Mouse (Mus musculus): ENCODE results near the gene Dazap1. TPM values are rescaled to one million over a fixed set of nuclear protein-coding genes. Genes with fewer than 3 reads are reported as not detected.
A peak's percentile ranks its signal among the peaks of the same experiment; 100 is the strongest.

The Dazap1 gene
- polyA plus RNA-seq, 1 experiment, result 51.6 TPM

- Histone ChIP-seq H3K4me1 (ENCODE audit: control insufficient read depth, insufficient read depth, insufficient read length, low read length) (peaks cover 3% of the 10 kb centered on the region; the same call in 1 of the 2 replicates), H3K4me3 (ENCODE audit: insufficient read depth, low read depth, low read length) (no peak overlapping the region), H3K27ac (replicated peaks; ENCODE audit: low read depth, low read length) (no peak overlapping the region)
These were observed 63.8 kb downstream of the Dazap1 start for GRCm38 (mm10) chr10:80325045-80325444.

DNA sequence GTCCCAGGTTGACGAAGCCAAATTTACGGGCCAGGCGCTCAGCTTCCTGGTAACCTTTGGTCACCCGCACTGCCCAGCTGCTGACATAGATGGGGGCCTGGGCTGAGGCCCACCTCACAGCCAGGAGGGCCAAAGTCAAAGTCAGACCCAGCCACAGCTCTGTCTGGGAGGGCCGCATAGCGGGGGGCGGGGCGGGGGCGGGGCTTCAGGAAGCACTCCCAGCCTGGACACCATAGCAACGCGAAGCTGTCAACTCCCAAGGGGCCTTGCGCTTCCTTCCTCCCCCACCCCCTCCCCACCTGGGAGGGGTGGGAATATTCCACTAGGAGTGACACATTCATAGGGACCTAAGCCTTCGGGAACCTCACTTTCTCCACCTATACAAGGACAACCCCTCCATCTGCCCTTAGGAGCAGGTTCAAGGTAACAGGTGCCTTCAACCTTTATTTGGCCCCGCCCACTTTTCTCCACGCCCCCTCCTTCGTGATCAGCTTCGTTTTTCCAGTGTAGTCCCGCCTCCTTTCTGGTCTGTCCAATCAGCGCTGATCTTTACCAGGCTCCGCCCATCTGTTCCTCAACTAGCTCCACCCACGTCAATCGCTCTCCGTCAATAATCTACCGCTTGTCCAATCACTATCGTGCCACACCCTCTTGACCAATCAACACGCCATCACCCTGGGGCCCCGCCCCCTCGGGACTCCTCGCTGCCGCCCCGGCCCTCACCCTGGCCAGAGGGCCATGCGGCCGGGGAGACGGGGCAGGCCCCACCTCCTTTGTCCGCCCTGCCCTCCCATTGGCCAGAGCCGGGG is 68.2 kb downstream of the Dazap1 start, which contains the start of the genes Pcsk4 and Reep6:
Pcsk4 (minus strand) TSS at position 226 of the 809 bp plus-strand sequence.
Reep6 (plus strand) TSS at position 681 of the 809 bp plus-strand sequence.
- H3K4me3 ChIP-seq (ENCODE audit: insufficient read depth, low read depth, low read length), result peak within 1 kb of the TSS; percentile 55
- no peak within 1 kb of the TSS for H3K27ac ChIP-seq (replicated peaks; ENCODE audit: low read depth, low read length)
- H3K4me1 ChIP-seq (ENCODE audit: control insufficient read depth, insufficient read depth, insufficient read length, low read length), result peaks cover 3% of the 10 kb centered on the region

GRCm38 (mm10) chr10:80330084-80330483 is 68.8 kb downstream of the Dazap1 start:
- peaks cover 3% of the 10 kb centered on the region for H3K4me1 ChIP-seq (ENCODE audit: control insufficient read depth, insufficient read depth, insufficient read length, low read length)
- no peak overlapping the region for H3K27ac ChIP-seq (replicated peaks; ENCODE audit: low read depth, low read length)
- peak overlapping the region; percentile 55 for H3K4me3 ChIP-seq (ENCODE audit: insufficient read depth, low read depth, low read length)

- Histone ChIP-seq H3K4me3 (ENCODE audit: insufficient read depth, low read depth, low read length) (no peak overlapping the region), H3K27ac (replicated peaks; ENCODE audit: low read depth, low read length) (no peak overlapping the region), H3K4me1 (ENCODE audit: control insufficient read depth, insufficient read depth, insufficient read length, low read length) (peaks cover 3% of the 10 kb centered on the region)
These were observed 69.6 kb downstream of the Dazap1 start for GRCm38 (mm10) chr10:80330888-80331287.

DNA sequence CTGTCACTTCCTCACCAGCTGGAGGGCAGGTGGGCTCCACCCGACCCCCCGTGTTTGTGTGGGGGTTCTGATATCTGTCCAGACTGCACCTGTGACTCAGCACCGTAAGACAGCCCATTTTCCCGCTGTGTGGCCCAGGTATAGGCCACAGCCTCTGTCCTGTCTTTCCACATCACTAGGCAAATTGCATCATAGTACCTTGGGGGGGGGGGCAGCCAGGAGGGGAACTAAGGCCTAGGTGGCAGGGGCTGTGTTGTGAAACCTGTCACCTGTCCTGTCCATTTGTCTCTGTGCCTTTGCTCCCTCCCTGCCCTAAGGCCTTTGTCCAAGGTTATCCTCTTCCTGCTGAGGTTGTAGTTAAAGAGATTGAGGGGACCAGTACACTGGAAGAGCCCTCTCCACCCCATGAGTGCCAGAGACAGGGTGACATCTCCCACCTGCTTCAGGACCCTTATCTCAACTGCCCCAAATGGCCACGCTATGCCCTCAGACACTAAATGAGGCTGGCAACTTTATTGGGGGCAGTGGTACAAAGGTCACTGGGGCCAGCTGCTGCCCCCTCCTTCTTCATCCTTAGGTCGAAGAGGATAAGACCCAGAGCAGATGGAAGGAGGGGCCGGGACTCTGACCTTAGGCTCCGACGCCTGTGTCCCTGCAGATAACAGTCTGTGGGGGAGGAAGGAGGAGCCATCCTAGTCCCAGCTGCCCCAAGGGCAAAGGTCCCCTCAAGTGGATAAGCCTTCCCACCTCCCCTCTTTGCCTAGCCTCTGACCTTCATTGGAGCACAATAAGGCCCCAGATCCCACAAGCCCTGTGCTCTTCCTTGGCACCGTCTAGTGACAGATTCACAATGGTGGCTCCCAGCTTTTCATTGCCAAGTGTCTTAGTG is 70.6 kb downstream of the Dazap1 start:
- H3K4me3 ChIP-seq (ENCODE audit: insufficient read depth, low read depth, low read length), result no peak overlapping the region
- no peak overlapping the region for H3K27ac ChIP-seq (replicated peaks; ENCODE audit: low read depth, low read length)
- H3K4me1 ChIP-seq (ENCODE audit: control insufficient read depth, insufficient read depth, insufficient read length, low read length), result peaks cover 3% of the 10 kb centered on the region

GRCm38 (mm10) chr10:80332525-80332989 is 71.3 kb downstream of the Dazap1 start:
- H3K27ac ChIP-seq (replicated peaks; ENCODE audit: low read depth, low read length), result no peak overlapping the region; the same call in 1 of the 2 replicates
- peaks cover 3% of the 10 kb centered on the region for H3K4me1 ChIP-seq (ENCODE audit: control insufficient read depth, insufficient read depth, insufficient read length, low read length)
- H3K4me3 ChIP-seq (ENCODE audit: insufficient read depth, low read depth, low read length), result no peak overlapping the region

- Histone ChIP-seq H3K4me3 (ENCODE audit: insufficient read depth, low read depth, low read length) (no peak overlapping the region), H3K4me1 (ENCODE audit: control insufficient read depth, insufficient read depth, insufficient read length, low read length) (peaks cover 3% of the 10 kb centered on the region; the same call in 1 of the 2 replicates), H3K27ac (replicated peaks; ENCODE audit: low read depth, low read length) (no peak overlapping the region)
These were observed 75.0 kb downstream of the Dazap1 start for GRCm38 (mm10) chr10:80336263-80336662.

Other genes with a start within 250 kb of the Dazap1 start
- gene Arhgap45, start 244.8 kb upstream of the Dazap1 start, polyA plus RNA-seq (2012; ENCODE audit: insufficient read depth, insufficient read length, missing spikeins), result 1.8 and 2.6 TPM in 2 replicates
- gene Polr2e, start 221.7 kb upstream of the Dazap1 start, polyA plus RNA-seq (2012; ENCODE audit: insufficient read depth, insufficient read length, missing spikeins), result 78.3 and 85.8 TPM in 2 replicates
- 2,282 and 3,621 TPM in 2 replicates for gene Gpx4, start 214.3 kb upstream of the Dazap1 start, polyA plus RNA-seq (2012; ENCODE audit: insufficient read depth, insufficient read length, missing spikeins)
- 14.3 and 16.2 TPM in 2 replicates for gene Sbno2, start 155.9 kb upstream of the Dazap1 start, polyA plus RNA-seq (2012; ENCODE audit: insufficient read depth, insufficient read length, missing spikeins)
- gene Stk11, start 145.7 kb upstream of the Dazap1 start, polyA plus RNA-seq (2012; ENCODE audit: insufficient read depth, insufficient read length, missing spikeins), result 113 and 121 TPM in 2 replicates
- gene Atp5d, start 122.9 kb upstream of the Dazap1 start, polyA plus RNA-seq (2012; ENCODE audit: insufficient read depth, insufficient read length, missing spikeins), result 1,146 and 1,395 TPM in 2 replicates
- 1.1 and 1.5 TPM in 2 replicates for gene Cbarp, start 120.7 kb upstream of the Dazap1 start, polyA plus RNA-seq (2012; ENCODE audit: insufficient read depth, insufficient read length, missing spikeins)
- gene Midn, start 113.2 kb upstream of the Dazap1 start, polyA plus RNA-seq (2012; ENCODE audit: insufficient read depth, insufficient read length, missing spikeins), result 25.5 and 31.6 TPM in 2 replicates
- gene Cirbp, start 95.5 kb upstream of the Dazap1 start, polyA plus RNA-seq (2012; ENCODE audit: insufficient read depth, insufficient read length, missing spikeins), result 15.1 and 27.5 TPM in 2 replicates
- gene 1600002K03Rik, start 88.5 kb upstream of the Dazap1 start, polyA plus RNA-seq (2012; ENCODE audit: insufficient read depth, insufficient read length, missing spikeins), result 10.9 and 14.9 TPM in 2 replicates
- 1.0 and 1.1 TPM in 2 replicates for gene Efna2, start 82.0 kb upstream of the Dazap1 start, polyA plus RNA-seq (2012; ENCODE audit: insufficient read depth, insufficient read length, missing spikeins)
- 9.7 and 11.1 TPM in 2 replicates for gene Mum1, start 35.1 kb upstream of the Dazap1 start, polyA plus RNA-seq (2012; ENCODE audit: insufficient read depth, insufficient read length, missing spikeins)
- 732 and 1,152 TPM in 2 replicates for gene Ndufs7, start 12.4 kb upstream of the Dazap1 start, polyA plus RNA-seq (2012; ENCODE audit: insufficient read depth, insufficient read length, missing spikeins)
- gene Gamt, start 474 bp upstream of the Dazap1 start, polyA plus RNA-seq (2012; ENCODE audit: insufficient read depth, insufficient read length, missing spikeins), result 10.5 and 17.8 TPM in 2 replicates
- 1,089 and 1,107 TPM in 2 replicates for gene Rps15, start 31.0 kb downstream of the Dazap1 start, polyA plus RNA-seq (2012; ENCODE audit: insufficient read depth, insufficient read length, missing spikeins)
- gene Apc2, start 34.5 kb downstream of the Dazap1 start, polyA plus RNA-seq (2012; ENCODE audit: insufficient read depth, insufficient read length, missing spikeins), result 0.38 TPM in 1 of 2 replicates, not detected in the other
- 24.3 and 25.7 TPM in 2 replicates for gene 2310011J03Rik, start 59.1 kb downstream of the Dazap1 start, polyA plus RNA-seq (2012; ENCODE audit: insufficient read depth, insufficient read length, missing spikeins)
- gene Pcsk4, start 68.0 kb downstream of the Dazap1 start, polyA plus RNA-seq (2012; ENCODE audit: insufficient read depth, insufficient read length, missing spikeins), result 4.3 and 7.8 TPM in 2 replicates
- 15.7 and 17.7 TPM in 2 replicates for gene Reep6, start 68.5 kb downstream of the Dazap1 start, polyA plus RNA-seq (2012; ENCODE audit: insufficient read depth, insufficient read length, missing spikeins)
- gene Adamtsl5, start 86.9 kb downstream of the Dazap1 start, polyA plus RNA-seq (2012; ENCODE audit: insufficient read depth, insufficient read length, missing spikeins), result 2.9 and 4.2 TPM in 2 replicates
- not detected in 2 replicates for gene Plk5, start 95.0 kb downstream of the Dazap1 start, polyA plus RNA-seq (2012; ENCODE audit: insufficient read depth, insufficient read length, missing spikeins)
- 3.3 and 3.7 TPM in 2 replicates for gene Mex3d, start 126.2 kb downstream of the Dazap1 start, polyA plus RNA-seq (2012; ENCODE audit: insufficient read depth, insufficient read length, missing spikeins)
- 79.3 and 90.4 TPM in 2 replicates for gene Mbd3, start 138.1 kb downstream of the Dazap1 start, polyA plus RNA-seq (2012; ENCODE audit: insufficient read depth, insufficient read length, missing spikeins)
- 2,528 and 2,993 TPM in 2 replicates for gene Uqcr11, start 145.3 kb downstream of the Dazap1 start, polyA plus RNA-seq (2012; ENCODE audit: insufficient read depth, insufficient read length, missing spikeins)
- gene Tcf3, start 172.2 kb downstream of the Dazap1 start, polyA plus RNA-seq (2012; ENCODE audit: insufficient read depth, insufficient read length, missing spikeins), result 11.4 and 15.1 TPM in 2 replicates
- not detected in 2 replicates for gene Onecut3, start 233.3 kb downstream of the Dazap1 start, polyA plus RNA-seq (2012; ENCODE audit: insufficient read depth, insufficient read length, missing spikeins)

Data from brown adipose tissue, adult 24 weeks (tissue).